Mouse (Mus musculus) kidney, postnatal 36 days (tissue): Measurements from ENCODE around the gene Slc25a36.

Experiments
- DNase-seq, 2 experiments: peaks; one replicate each; pipeline ENCODE4 v3.0.0; 2021 to 2022; ENCODE audit warnings: mixed read lengths in 2 of 2

Slc25a36 gene

DNA sequence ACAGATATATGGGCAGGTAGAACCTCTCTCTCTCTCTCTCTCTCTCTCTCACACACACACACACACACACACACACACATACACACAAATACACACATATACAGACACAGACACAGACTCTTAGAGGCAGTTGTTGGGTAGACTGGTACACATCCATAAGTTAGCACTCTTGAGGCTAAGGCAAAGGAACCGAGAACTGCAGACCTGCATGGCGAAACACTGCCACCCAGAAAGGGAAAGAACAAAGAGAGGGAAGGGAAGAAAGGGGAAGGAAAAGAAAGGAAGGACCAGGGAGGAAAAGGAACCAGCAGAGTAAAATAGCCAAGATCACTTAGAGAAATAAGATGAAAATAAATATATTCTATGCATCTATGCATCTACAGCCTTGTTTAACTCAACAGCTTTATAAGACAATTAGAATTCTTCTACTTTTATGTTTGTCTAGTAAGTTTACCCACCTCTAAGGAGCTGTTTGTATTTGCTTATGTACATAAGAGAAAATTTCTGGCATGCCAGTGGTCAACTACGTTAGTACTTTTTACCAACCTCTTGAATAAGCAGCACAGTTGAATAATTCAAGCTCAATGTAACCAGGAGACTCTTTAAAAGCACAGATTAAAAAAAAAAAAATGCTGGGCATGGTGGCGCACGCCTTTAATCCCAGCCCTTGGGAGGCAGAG, 4.3 kb downstream of the Slc25a36 start:
- no peak for DNase-seq

DNA sequence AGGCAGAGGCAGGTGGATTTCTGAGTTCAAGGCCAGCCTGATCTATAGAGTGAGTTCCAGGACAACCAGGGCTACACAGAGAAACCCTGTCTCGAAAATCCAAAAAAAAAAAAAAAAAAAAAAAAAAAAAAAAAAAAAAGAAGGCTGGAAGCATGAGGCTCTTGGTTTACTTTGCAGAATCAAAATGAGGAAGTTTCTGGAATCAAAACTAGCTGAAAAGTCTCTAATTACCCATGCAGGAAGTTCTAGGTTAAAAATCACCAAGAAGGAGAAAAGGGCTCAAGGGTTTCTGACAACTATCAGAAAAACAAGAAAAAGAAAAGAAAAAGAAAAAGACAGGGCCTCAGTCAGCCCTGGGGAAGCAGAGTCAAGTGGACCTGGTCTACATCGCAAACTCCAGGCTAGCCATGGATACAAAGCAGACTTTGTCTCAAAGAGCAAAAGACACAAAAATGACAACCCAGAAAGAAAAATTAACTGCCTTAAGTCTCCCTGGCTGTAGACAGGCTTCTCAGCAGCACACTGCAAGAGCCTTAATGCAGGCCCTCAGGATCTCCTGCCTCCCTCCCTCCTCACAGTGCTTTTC, 5.5 kb downstream of the Slc25a36 start:
- DNase-seq = no peak

DNA sequence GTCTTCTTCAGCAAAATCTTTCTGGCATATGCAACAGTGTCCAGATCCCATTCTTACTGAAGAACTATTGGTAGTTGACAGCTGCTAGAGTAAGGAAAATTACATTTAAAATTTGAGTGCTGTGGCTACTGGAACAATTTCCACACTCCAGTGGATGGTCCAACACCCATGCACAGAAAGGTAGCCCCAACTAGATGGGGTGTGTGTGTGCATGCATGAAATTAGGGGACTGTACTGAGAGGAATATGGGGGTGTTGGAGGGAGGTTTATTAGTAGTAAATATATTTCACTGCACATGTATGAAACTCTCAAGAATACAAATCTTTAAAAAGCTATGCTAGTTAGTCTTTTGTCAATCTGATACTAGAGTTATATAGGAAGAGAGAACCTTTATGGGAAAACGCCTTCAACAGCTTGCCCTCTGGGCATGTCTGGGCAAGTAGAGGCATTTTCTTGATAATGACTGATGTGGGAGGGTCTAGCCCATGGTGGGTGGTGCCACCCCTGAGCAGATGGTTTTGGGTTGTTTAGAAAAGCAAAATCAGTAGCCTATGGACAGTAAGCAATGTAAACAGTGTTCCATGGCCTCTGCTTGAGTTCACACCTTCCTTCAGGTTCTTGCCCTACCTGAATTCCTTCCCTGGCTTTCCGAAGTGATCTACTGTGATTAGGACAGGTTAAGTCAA, 7.4 kb downstream of the Slc25a36 start:
- DNase-seq = no peak

DNA sequence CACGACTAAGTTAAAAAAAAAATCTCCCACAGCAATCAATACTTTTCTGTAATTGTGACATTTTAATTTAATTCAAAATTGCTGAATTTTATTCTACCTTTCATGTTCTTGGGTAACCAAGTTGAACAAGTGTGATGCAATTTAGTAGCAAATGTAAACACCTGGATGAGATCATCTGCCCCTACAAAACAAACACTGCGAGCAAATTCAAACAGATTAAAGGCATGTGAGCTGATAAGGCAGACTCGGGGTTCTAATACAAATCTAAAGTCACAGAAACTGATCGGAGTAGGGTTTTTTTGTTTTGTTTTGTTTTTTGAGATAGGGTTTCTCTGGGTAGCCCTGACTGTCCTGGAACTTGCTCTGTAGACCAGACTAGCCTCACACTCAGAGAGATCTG, 12.0 kb downstream of the Slc25a36 start:
- no peak for DNase-seq

DNA sequence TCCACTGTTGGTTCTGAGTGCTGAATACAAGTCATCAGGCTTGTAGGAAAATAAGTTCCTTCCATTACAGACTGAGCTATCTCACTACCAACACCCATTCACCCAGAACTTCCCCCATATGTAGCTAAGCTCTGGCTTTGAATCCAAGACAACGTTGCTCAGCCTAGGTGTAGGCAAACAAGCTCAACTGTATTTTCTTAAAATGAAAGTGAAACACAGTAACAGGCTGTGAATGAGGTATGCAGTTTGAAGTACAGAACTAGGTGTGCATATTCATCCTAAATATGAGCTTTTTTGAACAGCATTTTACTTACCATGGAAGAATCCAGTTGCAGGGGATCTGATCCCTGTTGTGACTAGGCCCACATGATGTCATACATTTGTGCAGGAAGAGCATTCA, 14.8 kb downstream of the Slc25a36 start:
- no peak for DNase-seq

DNA sequence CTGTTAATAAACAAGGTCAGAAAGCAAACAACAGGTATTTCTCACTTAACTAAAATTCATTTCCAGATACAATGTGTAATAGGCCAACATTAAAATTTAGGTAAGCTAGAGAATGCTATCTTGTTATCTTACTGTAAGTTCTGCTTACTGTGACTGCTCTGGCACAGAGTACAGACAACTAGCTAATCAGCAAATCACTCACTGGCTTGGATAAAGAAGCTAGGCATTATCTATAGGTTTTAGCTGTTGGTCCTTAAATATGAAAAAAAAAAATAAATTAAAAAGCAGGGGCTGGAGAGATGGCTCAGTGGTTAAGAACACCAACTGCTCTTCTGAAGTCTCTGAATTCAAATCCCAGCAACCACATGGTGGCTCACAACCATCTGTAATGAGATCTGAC, 23.1 kb downstream of the Slc25a36 start:
- no peak for DNase-seq

DNA sequence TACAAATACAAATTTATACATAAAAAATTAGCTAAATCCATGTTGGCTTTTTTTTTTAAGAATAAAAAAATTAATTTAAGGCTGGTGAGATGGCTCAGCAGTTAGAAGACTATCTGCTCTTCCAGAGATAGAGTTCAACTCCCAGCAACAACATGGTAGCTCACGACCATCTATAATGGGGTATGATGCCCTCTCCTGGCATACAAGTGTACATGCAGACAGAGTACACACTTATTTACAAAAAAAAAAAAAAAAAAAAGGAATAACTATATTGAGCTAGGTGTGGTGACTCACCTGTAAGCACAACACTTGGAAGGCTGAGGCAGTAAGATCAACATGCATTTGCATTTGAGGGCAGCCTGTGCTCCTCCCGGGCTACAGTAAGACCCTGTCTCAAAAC, 26.3 kb downstream of the Slc25a36 start:
- no peak for DNase-seq

DNA sequence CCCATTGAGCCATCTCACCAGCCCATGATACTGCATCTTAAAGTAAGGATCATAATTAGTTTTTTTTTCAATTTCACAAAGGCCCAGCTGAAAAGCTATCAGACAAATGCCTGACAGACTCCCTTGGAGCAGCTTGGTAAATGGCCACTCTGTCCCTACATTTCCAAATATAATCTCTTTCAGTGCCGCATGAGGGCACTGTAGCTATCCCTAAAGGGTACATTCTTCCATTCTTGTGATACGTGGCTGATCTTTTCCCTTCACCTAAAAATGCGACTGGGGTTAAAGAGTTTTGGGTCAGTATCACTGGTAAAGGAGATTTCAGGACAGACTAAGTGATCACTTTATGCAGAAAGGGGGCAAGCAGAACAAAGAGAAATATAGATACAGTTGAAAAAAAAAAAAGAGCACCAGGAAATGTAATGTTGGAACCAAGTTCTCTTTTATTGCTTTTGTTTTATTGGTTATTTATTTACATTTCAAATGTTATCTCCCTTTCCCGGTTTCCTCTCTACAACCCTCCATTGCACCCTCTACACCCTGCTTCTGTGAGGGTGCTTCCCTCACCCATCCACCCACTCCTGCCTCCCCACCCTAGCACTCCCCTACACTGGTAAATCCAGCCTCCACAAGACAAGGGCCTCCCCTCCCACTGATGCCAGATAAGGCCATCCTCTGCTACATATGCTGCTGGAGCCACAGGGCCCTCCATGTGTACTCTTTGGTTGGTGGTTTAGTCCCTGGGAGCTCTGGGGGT, 29.7 kb downstream of the Slc25a36 start:
- no peak for DNase-seq

DNA sequence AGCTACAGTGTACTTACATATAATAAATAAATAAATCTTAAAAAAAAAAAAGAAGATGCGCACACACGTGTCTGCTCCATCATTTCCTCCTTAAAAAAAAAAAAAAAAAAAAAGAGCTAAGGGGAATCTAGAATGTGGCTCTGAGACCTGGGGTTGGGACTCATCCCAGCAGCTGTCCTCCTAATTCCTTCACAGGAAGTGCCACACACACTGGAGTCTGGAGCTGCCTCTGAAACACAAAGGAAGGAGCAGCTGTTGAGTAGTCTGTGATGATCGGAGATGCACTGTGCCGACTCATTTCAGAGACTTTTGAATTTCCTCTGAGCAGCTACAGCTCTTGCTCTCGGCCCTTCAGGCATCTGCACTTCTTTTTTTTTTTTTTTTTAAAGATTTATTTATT, 41.0 kb downstream of the Slc25a36 start:
- DNase-seq = no peak

DNA sequence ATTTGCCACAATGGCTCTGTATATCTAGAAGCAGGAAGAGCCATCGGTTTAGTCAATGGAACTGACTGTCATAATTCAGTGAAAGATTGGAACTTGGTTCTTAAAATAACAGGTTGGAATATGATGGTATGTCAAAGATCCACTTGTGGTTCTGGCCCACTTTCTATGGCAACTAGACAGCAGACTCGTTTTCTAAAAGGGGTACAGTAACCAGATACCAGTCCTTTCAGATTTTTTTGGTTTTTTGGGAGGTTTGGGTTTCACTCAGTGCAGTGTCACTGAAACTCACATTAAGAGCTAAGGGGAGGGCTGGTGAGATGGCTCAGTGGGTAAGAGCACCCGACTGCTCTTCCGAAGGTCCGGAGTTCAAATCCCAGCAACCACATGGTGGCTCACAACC, 41.5 kb downstream of the Slc25a36 start:
- no peak for DNase-seq

DNA sequence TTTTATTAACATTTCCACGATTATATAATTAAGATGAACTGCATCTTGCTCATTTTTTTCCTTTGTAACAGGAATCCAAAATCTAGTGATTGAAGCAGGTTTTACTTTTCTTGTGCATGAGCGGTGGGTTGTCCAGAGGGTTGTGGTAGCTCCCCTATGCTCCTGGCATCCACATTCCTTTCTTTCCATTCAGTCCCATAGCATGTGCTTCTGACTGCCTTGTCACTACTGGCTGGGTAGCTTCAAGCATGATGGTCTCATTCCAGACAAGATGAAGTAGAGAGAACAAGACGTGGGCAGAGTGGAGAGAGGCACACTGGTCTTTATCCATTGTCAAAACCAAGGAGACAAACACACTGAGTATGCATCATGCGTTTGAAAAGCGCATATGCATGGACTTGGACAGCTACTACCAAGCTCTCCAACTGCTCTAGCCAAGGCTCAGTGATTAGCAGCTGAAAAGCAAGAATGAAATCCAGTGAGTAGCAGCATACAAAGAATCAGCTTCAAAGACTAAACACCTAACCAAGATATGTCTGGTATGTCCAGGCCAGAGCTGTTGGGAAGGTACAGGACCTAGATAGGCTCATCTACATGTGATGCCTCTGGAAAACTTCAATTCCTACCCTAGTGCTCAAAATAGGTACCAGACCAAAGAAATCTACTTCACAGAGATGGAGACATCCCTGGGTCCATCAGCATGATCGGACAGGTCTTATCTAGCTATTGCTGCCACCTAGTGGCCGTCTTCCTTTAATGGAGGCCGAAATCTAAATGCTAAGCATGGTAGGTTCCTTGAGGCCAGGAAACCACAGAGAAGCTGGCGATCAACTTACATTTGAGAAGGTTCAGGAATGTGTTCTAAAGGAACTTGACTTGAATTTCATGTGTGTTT, 42.5 kb downstream of the Slc25a36 start:
- DNase-seq = peak; percentile 83 to 90

DNA sequence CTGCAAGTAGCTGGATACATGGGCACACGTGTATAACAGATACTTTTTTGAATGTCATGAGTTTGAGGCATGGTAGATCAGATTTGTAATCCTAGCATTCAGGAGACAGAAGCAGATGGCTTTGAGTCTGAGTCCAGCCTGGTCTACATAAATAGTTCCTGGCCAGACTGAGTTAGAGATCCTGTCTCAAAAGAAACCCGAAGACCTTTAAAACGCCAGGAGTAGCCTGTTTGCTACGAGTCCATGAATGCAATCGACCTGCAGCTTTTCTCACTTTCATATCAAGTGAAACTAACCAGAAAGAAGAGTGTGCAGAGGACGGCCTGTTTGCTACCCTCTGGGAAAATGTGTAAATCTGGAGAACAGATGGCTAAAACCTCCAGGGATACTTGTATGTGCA, 43.2 kb downstream of the Slc25a36 start:
- DNase-seq = no peak

DNA sequence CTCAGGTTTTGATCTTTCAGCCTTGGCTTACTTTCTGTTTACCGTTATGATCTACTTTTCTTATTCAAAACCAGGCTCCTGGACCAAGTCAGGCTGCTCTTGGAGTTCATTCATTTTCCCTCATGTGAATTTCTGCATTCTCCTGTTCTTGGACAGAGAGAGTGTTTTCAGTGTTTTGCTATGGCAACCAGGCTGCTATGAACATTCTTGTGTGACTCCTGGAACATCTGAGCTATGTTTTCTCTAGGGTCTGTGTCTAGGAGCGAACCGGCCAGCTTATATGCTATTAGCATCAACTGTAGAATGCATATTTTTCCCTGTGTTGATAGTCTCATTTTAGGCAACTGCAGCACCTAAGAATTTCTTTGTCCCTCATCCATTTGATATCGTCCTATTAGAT, 45.1 kb downstream of the Slc25a36 start:
- DNase-seq = no peak

DNA sequence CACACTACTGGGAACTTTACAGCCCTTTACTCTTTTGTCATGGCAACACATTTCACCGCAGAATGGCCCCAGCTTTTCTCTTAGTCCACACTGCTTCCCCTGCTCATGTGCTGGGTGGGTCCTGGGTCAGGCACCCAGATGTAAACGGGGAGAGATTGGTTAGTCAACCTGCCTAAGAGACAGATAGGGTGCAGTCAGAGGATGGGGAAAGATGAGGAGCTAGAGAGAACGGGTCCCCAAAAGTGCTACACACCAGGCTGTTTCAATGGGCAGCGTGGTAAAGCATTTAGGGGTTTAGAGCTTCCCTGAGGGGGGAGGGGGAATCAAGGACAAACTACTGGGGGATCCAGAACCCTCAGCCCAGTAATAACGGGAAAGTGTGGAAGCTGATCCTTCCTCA, 45.7 kb downstream of the Slc25a36 start:
- DNase-seq = no peak

DNA sequence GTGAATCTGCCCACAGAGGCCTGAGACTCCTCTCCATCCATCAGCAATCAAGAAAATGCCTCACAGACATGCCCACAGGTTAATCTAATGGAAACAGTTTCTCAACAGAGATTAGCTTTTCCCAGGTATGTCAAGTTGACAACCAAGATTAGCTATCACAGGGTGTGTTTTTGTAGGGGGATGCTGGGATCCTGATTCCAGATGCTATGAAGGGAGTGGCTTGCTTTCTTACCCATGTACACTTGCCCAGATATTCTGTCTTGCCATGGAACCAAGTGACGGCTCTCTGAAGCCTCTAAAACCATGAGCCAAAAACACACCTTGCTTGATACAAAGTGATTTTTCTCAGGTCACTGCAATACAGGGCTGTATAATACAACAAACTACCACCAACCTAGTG, 46.8 kb downstream of the Slc25a36 start:
- DNase-seq = no peak

DNA sequence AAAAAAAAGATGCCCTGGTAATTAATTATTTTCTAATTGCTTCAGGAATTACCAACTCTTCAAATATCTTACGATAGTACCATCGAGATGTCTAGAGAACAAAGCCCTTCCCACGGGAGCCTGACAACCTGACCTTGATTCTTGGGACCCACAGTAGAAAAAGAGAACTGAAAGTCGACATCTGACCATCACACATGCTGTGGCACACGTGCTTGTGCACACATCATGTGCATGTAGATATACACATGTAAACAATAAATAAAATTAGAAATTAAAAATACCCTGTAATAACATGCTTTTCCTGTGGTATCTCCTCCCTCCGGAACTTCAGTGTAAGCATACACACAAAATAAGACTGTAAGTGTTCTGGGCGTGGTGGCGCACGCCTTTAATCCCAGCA, 49.3 kb downstream of the Slc25a36 start:
- no peak for DNase-seq

DNA sequence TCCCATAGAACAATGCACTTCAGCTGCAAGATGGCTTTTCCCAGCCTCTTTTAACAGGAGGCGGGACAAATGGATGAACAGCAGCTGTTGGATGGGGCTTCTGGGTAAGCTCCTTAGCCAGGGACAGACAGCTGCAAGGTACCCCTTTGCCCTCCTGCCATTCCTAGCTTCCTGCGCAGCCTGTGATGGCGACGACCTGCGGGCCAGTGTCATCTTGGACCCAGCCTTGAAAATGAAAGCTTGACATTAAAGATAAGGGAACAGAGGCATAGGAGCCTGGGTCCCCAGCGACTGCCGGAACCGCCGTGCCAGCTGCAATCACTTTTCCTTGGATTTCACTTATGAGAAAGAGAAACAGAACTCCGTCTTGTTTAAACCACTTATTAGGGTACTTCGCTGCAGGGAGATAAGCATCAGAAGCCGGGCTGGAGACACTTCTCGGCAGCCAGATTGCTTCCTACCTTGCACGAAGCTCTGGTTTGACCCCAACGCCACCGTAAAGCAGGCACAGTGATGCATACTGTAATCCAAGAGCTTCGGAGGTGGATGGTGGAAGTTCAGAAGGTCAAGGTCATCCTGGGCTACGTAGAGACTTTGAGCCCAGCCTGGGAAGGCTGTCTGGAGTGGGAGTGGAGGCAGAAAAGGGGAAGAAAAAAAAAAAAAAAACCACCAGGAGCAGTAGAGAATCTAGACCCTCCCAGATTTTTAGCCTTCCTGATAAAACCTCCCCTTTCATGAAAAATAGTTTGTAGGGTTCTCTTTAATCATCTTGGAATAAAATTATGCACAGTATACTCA, 54.2 kb downstream of the Slc25a36 start:
- DNase-seq = no peak

DNA sequence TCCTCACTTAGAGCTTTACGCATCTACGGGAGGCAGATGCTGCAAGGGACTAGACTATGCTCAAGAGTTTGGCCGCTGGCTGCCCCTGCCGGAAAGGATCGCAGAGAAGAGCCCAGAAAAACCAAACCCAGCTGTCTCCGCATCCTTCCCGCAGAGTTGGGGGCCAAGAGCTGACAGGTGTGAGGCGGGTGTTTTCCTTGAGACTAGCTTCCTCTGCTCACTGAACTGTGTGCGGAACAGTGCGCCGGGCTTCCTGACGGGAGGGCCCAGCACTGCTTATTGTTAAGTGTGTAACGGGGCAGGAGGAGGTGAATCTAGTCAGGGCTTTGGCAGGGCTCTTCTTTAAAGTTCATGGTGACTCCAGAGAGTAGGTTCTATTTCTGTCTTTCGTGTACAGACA, 55.1 kb downstream of the Slc25a36 start:
- peak; percentile 14 to 34 for DNase-seq

DNA sequence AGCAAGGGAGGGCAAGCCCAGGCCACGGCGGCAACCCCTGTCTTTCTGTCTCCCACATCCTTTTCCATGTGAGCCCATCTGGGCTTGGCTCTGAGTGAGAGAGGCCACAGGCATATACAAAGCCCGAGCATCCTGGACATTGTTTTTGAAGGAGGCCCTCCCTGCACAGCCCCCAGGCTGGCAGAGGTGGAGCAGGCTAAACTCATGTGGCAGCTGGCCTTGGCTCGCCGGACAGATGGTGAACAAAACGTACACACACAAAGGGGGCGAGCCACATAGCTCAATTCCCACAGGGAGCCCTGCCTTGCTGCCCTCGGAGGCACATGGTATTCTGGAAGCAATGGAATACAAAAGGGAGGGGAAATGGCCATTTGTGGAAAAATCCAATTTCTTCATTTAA, 59.8 kb downstream of the Slc25a36 start:
- DNase-seq = no peak

DNA sequence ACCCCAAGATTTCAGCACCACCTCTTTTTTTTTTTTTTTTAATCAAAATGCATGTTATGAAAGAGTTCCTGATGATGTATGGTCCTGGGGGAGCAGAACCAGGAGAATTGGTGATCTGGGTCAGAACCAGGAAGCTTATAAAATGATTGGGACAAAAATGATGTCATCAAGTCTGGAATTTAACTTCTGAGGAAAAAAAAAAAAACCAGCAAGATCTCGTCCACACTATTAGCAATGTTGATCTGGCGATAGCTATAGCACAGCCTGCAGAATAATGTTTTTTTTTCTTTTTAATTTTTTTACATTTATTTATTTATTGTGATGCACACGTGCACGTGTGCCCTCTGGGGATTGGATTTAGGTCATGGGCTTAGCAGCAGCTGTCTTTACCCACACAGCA, 64.7 kb downstream of the Slc25a36 start:
- no peak for DNase-seq

DNA sequence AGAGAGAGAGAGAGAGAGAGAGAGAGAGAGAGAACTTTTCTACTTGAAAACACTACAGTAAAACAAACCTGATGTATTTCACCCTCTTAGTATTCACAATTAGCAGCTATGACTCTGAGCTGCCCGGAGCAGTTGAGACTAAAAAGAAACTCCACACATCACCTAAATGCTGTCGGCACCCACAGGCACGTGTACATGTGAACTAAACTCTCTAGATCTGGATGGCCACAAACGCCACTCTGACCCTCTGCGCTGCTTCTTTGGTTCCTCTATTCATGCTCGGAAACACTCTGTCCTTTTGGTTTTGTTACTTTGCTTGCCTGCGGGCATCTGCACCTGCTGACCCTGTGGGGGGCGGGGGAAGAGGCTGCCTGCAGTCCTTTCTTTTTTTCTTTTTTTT, 69.3 kb downstream of the Slc25a36 start:
- no peak for DNase-seq

DNA sequence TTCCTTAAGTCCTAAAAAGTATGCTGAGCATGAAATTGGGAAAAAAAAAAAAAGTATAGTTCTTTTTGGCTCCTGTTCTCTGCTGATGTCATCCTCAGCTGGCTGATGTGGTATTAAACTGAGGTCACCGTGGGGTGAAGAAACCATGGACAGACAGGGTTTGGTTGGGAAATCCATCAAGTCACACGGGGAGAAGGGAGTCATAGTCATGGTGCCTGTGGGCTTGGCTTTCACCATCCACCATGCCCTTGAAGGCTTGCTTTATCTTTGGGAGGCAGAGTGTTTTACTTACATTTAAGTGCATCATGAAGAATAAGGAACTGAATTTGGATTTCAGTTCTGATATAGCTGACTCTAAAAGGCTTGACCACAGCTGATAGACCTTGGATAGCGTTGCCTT, 72.9 kb downstream of the Slc25a36 start:
- DNase-seq = no peak
